In genomic region chr19:53648802-53649236, GRCm38 (mm10) we compare ENCODE assay signal across 9 mouse cellular contexts. TPM values are rescaled to one million over a fixed set of nuclear protein-coding genes. Genes with fewer than 3 reads are reported as not detected.
DNase-seq lines count a peak whose midpoint lies in the region; ATAC-seq and TF ChIP-seq lines count a peak whose summit lies in the region.
"Had no signal": no experiment of that assay in that cellular context is flagged by ENCODE, and none has a peak within 500 bp of the region (broad histone marks: within the 10 kb centered on the region; RNA-seq: fewer than 3 reads in every experiment).

No protein-coding gene starts in this region.

- WGBS in forebrain, embryonic 13.5 days, result 31% methylated on average over 10 of the region's 10 CpGs
- WGBS in large intestine, adult 2 months, result 13% methylated on average over 10 of the region's 10 CpGs
- WGBS in liver, postnatal 0 days (ENCODE audit: insufficient replicate concordance), result 44% methylated on average over 10 of the region's 10 CpGs
- 36% methylated on average over 10 of the region's 10 CpGs for WGBS in neural tube, embryonic 15.5 days

- peak; percentile 85 for DNase-seq in ES-CJ7 (ENCODE audit: low read depth, low spot score)
- peak; percentile 53 for DNase-seq in c-Kit-positive CD71-positive TER-119-negative erythroid progenitor cells, embryonic 14.5 days (ENCODE audit: low read depth)
- DNase-seq in heart, postnatal 10 days, result peak; percentile 85 to 90
- peak; percentile 76 for DNase-seq in large intestine, adult 2 months (ENCODE audit: low read depth, low spot score)
- peak; percentile 69 for DNase-seq in liver, postnatal 0 days
- DNase-seq in thymus, postnatal 0 days (ENCODE audit: low spot score), result peak; percentile 70

- no peaks in the 10 kb centered on the region for H3K9me3 ChIP-seq in forebrain, embryonic 13.5 days (replicated peaks)
- H3K9me3 ChIP-seq in liver, postnatal 0 days (ENCODE audit: low read length), result no peaks in the 10 kb centered on the region
- H3K9me3 ChIP-seq in neural tube, embryonic 15.5 days (replicated peaks), result no peaks in the 10 kb centered on the region

- peak; percentile 76 for ATAC-seq in forebrain, embryonic 13.5 days
- peak; percentile 49 for ATAC-seq in liver, postnatal 0 days
- peak; percentile 74 for ATAC-seq in neural tube, embryonic 15.5 days (ENCODE audit: low FRiP score)

- no peak overlapping the region for H3K27ac ChIP-seq in forebrain, embryonic 13.5 days
- H3K27ac ChIP-seq in liver, postnatal 0 days (ENCODE audit: low read depth), result no peak overlapping the region
- H3K27ac ChIP-seq in neural tube, embryonic 15.5 days (replicated peaks), result peak overlapping the region; percentile 43; the same call in 1 of the 2 replicates
- H3K27ac ChIP-seq: macrophage had no signal

- H3K9ac ChIP-seq in forebrain, embryonic 13.5 days, result no peak overlapping the region
- H3K9ac ChIP-seq in liver, postnatal 0 days (replicated peaks), result no peak overlapping the region
- no peak overlapping the region for H3K9ac ChIP-seq in neural tube, embryonic 15.5 days (replicated peaks)

- TF ChIP-seq EP300 in liver, postnatal 0 days (IDR thresholded peaks at IDR 0.05; ENCODE audit: low read depth), result no peak

- H3K36me3 ChIP-seq in forebrain, embryonic 13.5 days (ENCODE audit: poor library complexity, severe bottlenecking), result peaks cover 42% of the 10 kb centered on the region
- H3K36me3 ChIP-seq in liver, postnatal 0 days (replicated peaks; ENCODE audit: insufficient read depth, low read length), result peaks cover 26% of the 10 kb centered on the region
- H3K36me3 ChIP-seq in neural tube, embryonic 15.5 days, result peaks cover 24% of the 10 kb centered on the region

- intact Hi-C loops in heart, postnatal 10 days (cut with DNase I), result loop anchor here (1.0 to 10.0 kb wide), 5 partner anchors 58 to 1416 kb away; no protein-coding TSS in a partner anchor

- TF ChIP-seq CTCF in liver, postnatal 0 days (IDR thresholded peaks at IDR 0.05; ENCODE audit: low read depth), result peak; percentile 95

- no peak overlapping the region for H3K4me2 ChIP-seq in forebrain, embryonic 13.5 days
- no peak overlapping the region for H3K4me2 ChIP-seq in liver, postnatal 0 days (ENCODE audit: low read depth, low read length)
- H3K4me2 ChIP-seq in neural tube, embryonic 15.5 days, result peak overlapping the region; percentile 22; the same call in 1 of the 2 replicates

- peaks cover 17% of the 10 kb centered on the region for H3K4me1 ChIP-seq in forebrain, embryonic 13.5 days
- no peaks in the 10 kb centered on the region; the same call in 1 of the 2 replicates for H3K4me1 ChIP-seq in liver, postnatal 0 days (ENCODE audit: insufficient read depth)
- peaks cover 18% of the 10 kb centered on the region for H3K4me1 ChIP-seq in neural tube, embryonic 15.5 days

- no peaks in the 10 kb centered on the region for H3K27me3 ChIP-seq in forebrain, embryonic 13.5 days
- no peaks in the 10 kb centered on the region for H3K27me3 ChIP-seq in liver, postnatal 0 days (ENCODE audit: insufficient read depth, low read length)
- H3K27me3 ChIP-seq in neural tube, embryonic 15.5 days (replicated peaks), result no peaks in the 10 kb centered on the region

- no peak overlapping the region for H3K4me3 ChIP-seq in forebrain, embryonic 13.5 days
- no peak overlapping the region for H3K4me3 ChIP-seq in liver, postnatal 0 days (ENCODE audit: low read depth, low read length)
- H3K4me3 ChIP-seq in neural tube, embryonic 15.5 days (replicated peaks), result no peak overlapping the region

RNA-seq across cellular contexts. Expression of gene Rbm20, which starts 28.3 kb away (rescaled TPM):
- 5.8 and 7.9 TPM in 2 replicates for polyA plus RNA-seq in forebrain, embryonic 13.5 days (2015; fragmentation: Nextera tagmentation; extraction: Ambion mirVana)
- 100 to 1,000 TPM; 257 to 294 TPM for total RNA-seq in heart, postnatal 10 days (2021)
- 0.62 and 0.88 TPM in 2 replicates for polyA plus RNA-seq in large intestine, adult 2 months (2012; rRNA removed)
- 0.16 and 0.17 TPM in 2 replicates for polyA plus RNA-seq in liver, postnatal 0 days (2015; fragmentation: Nextera tagmentation; extraction: Ambion mirVana)
- polyA plus RNA-seq in neural tube, embryonic 15.5 days (2015; fragmentation: Nextera tagmentation; extraction: Ambion mirVana), result 0.51 and 1.4 TPM in 2 replicates
- 1.7 and 1.8 TPM in 2 replicates for polyA plus RNA-seq in thymus, postnatal 0 days (2015; fragmentation: Nextera tagmentation; extraction: Ambion mirVana)
- polyA plus RNA-seq: macrophage had no signal

RNA-seq across cellular contexts. Expression of gene Smc3, which starts 48.6 kb away (rescaled TPM):
- polyA plus RNA-seq in forebrain, embryonic 13.5 days (2015; fragmentation: Nextera tagmentation; extraction: Ambion mirVana), result 87.3 and 87.4 TPM in 2 replicates
- total RNA-seq in heart, postnatal 10 days (2021), result 10 to 100 TPM; 26.3 to 29.6 TPM
- polyA plus RNA-seq in large intestine, adult 2 months (2012; rRNA removed), result 3.4 and 4.4 TPM in 2 replicates
- 19.4 and 19.7 TPM in 2 replicates for polyA plus RNA-seq in liver, postnatal 0 days (2015; fragmentation: Nextera tagmentation; extraction: Ambion mirVana)
- polyA plus RNA-seq in neural tube, embryonic 15.5 days (2015; fragmentation: Nextera tagmentation; extraction: Ambion mirVana), result 49.9 and 56.9 TPM in 2 replicates
- 67.0 and 72.5 TPM in 2 replicates for polyA plus RNA-seq in thymus, postnatal 0 days (2015; fragmentation: Nextera tagmentation; extraction: Ambion mirVana)

RNA-seq across cellular contexts. Expression of gene Nutf2-ps1, which starts 60.0 kb away (rescaled TPM):
- polyA plus RNA-seq in forebrain, embryonic 13.5 days (2015; fragmentation: Nextera tagmentation; extraction: Ambion mirVana), result 412 and 436 TPM in 2 replicates
- 100 to 1,000 TPM in 1 of 2 experiments, 10 to 100 TPM in 1; 81.9 to 104 TPM for total RNA-seq in heart, postnatal 10 days (2021)
- polyA plus RNA-seq in large intestine, adult 2 months (2012; rRNA removed), result 104 and 109 TPM in 2 replicates
- polyA plus RNA-seq in liver, postnatal 0 days (2015; fragmentation: Nextera tagmentation; extraction: Ambion mirVana), result 86.8 and 101 TPM in 2 replicates
- polyA plus RNA-seq in neural tube, embryonic 15.5 days (2015; fragmentation: Nextera tagmentation; extraction: Ambion mirVana), result 220 and 221 TPM in 2 replicates
- 267 and 304 TPM in 2 replicates for polyA plus RNA-seq in thymus, postnatal 0 days (2015; fragmentation: Nextera tagmentation; extraction: Ambion mirVana)
